Mouse (Mus musculus): ENCODE results near the gene Cdk5rap1. TPM values are rescaled to one million over a fixed set of nuclear protein-coding genes. Genes with fewer than 3 reads are reported as not detected.
A peak's percentile ranks its signal among the peaks of the same experiment; 100 is the strongest.
"Not testable (repeated sequence)": the region's sequence is repeated elsewhere in the genome, so short reads cannot be mapped to it uniquely, and the experiment has no call there.

Gene Cdk5rap1
- polyA plus RNA-seq, 1 experiment = 14.2 TPM

- TF ChIP-seq CTCF (IDR thresholded peaks at IDR 0.05; ENCODE audit: borderline replicate concordance, control insufficient read depth, extremely low read depth, insufficient read depth, low read length, poor library complexity) (no peak), POLR2A (IDR thresholded peaks at IDR 0.05; ENCODE audit: control insufficient read depth, extremely low read depth, insufficient read depth, low read length, poor library complexity) (no peak)
- no peaks in the 10 kb centered on the region for H3K27me3 ChIP-seq (ENCODE audit: control insufficient read depth, insufficient read depth, low read length)
- H3K27ac ChIP-seq (ENCODE audit: control insufficient read depth, insufficient read depth, low read length) = no peak overlapping the region
- H3K4me3 ChIP-seq (ENCODE audit: control insufficient read depth, insufficient read depth, low read length) = no peak overlapping the region
- no peaks in the 10 kb centered on the region for H3K36me3 ChIP-seq (ENCODE audit: control insufficient read depth, insufficient read depth, low read length)
- DNase-seq = no peak
- 89% methylated on average over 7 of the region's 7 CpGs for WGBS
- no peaks in the 10 kb centered on the region for H3K4me1 ChIP-seq (replicated peaks; ENCODE audit: control insufficient read depth, insufficient read depth, low read length)
These were observed 6.3 kb upstream of the Cdk5rap1 start for GRCm38 (mm10) chr2:154379103-154379502.

- Histone ChIP-seq H3K27ac (ENCODE audit: control insufficient read depth, insufficient read depth, low read length) (no peak overlapping the region), H3K36me3 (ENCODE audit: control insufficient read depth, insufficient read depth, low read length) (no peaks in the 10 kb centered on the region), H3K4me1 (replicated peaks; ENCODE audit: control insufficient read depth, insufficient read depth, low read length) (peaks cover 8% of the 10 kb centered on the region), H3K4me3 (ENCODE audit: control insufficient read depth, insufficient read depth, low read length) (no peak overlapping the region), H3K27me3 (ENCODE audit: control insufficient read depth, insufficient read depth, low read length) (no peaks in the 10 kb centered on the region)
- 91% methylated on average over 6 of the region's 6 CpGs for WGBS
- TF ChIP-seq CTCF (IDR thresholded peaks at IDR 0.05; ENCODE audit: borderline replicate concordance, control insufficient read depth, extremely low read depth, insufficient read depth, low read length, poor library complexity) = no peak
- no peak for TF ChIP-seq POLR2A (IDR thresholded peaks at IDR 0.05; ENCODE audit: control insufficient read depth, extremely low read depth, insufficient read depth, low read length, poor library complexity)
- no peak for DNase-seq
These were observed 2.2 kb upstream of the Cdk5rap1 start for GRCm38 (mm10) chr2:154374807-154375601.

DNA sequence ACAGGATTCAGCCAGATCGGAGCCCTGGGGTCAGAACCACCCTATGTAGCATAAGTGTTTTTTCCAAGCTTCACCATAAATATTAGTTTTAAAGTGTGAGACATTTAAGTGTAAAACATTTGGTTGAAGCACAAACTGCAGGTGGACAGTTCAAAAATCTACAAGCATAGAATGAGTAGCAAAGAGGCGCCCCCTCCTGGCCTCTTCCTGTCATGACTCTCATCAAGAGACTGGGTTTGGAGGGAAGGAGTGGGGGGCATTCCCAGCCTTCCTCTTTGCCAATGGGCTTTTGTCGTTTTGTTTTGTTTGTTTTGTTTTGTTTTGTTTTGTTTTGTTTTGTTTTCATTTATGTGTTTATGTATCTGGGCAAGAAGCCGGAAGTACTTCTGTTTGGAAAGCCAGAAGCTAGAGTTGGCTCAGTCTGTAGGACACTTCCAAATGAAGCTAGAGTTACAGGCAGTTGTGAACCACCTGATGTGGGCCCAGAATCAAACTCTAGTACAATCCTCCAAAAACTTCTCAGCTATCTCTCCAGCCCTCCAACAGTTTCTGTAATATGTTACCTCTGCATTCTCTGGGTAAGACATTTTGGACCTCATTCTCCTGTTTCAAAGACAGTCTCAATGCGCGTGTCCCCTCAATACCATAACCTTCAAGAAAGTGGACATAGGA is 1.3 kb upstream of the Cdk5rap1 start:
- H3K27ac ChIP-seq (ENCODE audit: control insufficient read depth, insufficient read depth, low read length) = no peak overlapping the region
- DNase-seq = peak; percentile 61
- H3K4me1 ChIP-seq (replicated peaks; ENCODE audit: control insufficient read depth, insufficient read depth, low read length) = peaks cover 8% of the 10 kb centered on the region
- TF ChIP-seq POLR2A (IDR thresholded peaks at IDR 0.05; ENCODE audit: control insufficient read depth, extremely low read depth, insufficient read depth, low read length, poor library complexity) (no peak), CTCF (IDR thresholded peaks at IDR 0.05; ENCODE audit: borderline replicate concordance, control insufficient read depth, extremely low read depth, insufficient read depth, low read length, poor library complexity) (no peak)
- H3K27me3 ChIP-seq (ENCODE audit: control insufficient read depth, insufficient read depth, low read length) = no peaks in the 10 kb centered on the region
- no peaks in the 10 kb centered on the region for H3K36me3 ChIP-seq (ENCODE audit: control insufficient read depth, insufficient read depth, low read length)
- WGBS = 59% methylated on average over 6 of the region's 6 CpGs
- no peak overlapping the region for H3K4me3 ChIP-seq (ENCODE audit: control insufficient read depth, insufficient read depth, low read length)

DNA sequence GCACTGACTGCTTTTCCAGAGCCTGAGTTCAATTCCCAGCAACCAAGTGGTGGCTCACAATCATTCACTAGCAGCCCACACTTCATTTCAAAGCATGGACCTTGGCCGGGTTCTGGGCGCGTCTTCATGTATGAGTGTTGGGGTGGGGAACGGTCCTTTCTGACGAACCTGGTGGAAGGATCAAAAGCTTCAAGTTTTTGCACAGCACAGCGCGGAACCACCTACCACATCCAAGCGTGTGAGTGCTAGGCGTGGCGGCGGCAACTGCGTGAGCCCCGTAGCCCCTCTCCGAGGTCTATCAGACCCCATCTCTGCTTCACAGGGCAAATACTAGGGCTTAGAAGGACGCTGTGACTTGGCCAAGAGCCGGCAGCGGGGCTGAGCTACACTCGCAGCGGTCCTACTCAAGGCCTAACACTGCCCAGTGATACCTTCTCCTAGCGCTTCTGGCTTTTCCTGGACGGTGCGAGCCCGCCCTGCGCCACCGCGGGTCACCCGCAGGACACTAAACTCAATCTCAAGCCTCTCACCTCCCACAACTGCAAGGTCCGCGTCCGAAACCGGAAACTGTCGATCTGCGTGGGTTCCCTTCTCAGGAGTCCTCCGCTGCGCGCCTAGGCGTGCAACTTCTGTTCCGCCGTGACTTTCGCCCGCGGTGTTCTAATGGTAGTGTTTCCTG is 520 bp downstream of the Cdk5rap1 start:
- Histone ChIP-seq H3K4me1 (replicated peaks; ENCODE audit: control insufficient read depth, insufficient read depth, low read length) (peaks cover 8% of the 10 kb centered on the region), H3K4me3 (ENCODE audit: control insufficient read depth, insufficient read depth, low read length) (peak overlapping the region; percentile 68), H3K36me3 (ENCODE audit: control insufficient read depth, insufficient read depth, low read length) (0 out of 2 replicates have a peak, but pooled peaks cover 1% of the 10 kb centered on the region), H3K27ac (ENCODE audit: control insufficient read depth, insufficient read depth, low read length) (0 out of 2 replicates have a peak overlapping the region, but pooled peaks have one; percentile 7), H3K27me3 (ENCODE audit: control insufficient read depth, insufficient read depth, low read length) (no peaks in the 10 kb centered on the region)
- peak; percentile 86 for DNase-seq
- peak; percentile 60; the same call in 1 of the 2 replicates for TF ChIP-seq POLR2A (IDR thresholded peaks at IDR 0.05; ENCODE audit: control insufficient read depth, extremely low read depth, insufficient read depth, low read length, poor library complexity)
- TF ChIP-seq CTCF (IDR thresholded peaks at IDR 0.05; ENCODE audit: borderline replicate concordance, control insufficient read depth, extremely low read depth, insufficient read depth, low read length, poor library complexity) = no peak
- under 1% methylated on average over 42 of the region's 42 CpGs for WGBS

DNA sequence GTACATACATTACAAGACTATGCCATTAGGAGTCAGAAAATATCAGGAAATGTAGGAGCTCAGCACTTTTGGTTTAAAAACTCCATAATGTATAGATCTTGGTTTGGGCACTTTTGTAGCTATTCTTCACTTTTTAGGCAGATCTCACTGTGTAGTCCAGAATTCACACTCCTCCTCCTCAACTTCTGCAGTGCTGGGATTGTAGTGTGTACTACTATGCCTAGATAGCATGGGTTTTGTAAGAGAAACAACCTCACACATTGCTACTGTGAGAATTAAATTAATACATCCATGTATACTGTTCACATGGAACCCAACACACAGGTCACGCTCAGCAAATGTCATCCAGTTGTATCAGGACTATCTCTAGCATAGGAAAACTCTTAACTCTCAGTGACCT is 5.3 kb downstream of the Cdk5rap1 start:
- Histone ChIP-seq H3K27ac (ENCODE audit: control insufficient read depth, insufficient read depth, low read length) (no peak overlapping the region), H3K4me3 (ENCODE audit: control insufficient read depth, insufficient read depth, low read length) (no peak overlapping the region), H3K4me1 (replicated peaks; ENCODE audit: control insufficient read depth, insufficient read depth, low read length) (peaks cover 2% of the 10 kb centered on the region; the same call in 1 of the 2 replicates), H3K27me3 (ENCODE audit: control insufficient read depth, insufficient read depth, low read length) (no peaks in the 10 kb centered on the region), H3K36me3 (ENCODE audit: control insufficient read depth, insufficient read depth, low read length) (peaks cover 26% of the 10 kb centered on the region)
- no peak for DNase-seq
- WGBS = 95% methylated on average over 1 of the region's 1 CpGs
- TF ChIP-seq CTCF (IDR thresholded peaks at IDR 0.05; ENCODE audit: borderline replicate concordance, control insufficient read depth, extremely low read depth, insufficient read depth, low read length, poor library complexity) = no peak
- no peak for TF ChIP-seq POLR2A (IDR thresholded peaks at IDR 0.05; ENCODE audit: control insufficient read depth, extremely low read depth, insufficient read depth, low read length, poor library complexity)

- Histone ChIP-seq H3K27ac (ENCODE audit: control insufficient read depth, insufficient read depth, low read length) (peak overlapping the region; percentile 81), H3K4me3 (ENCODE audit: control insufficient read depth, insufficient read depth, low read length) (peak overlapping the region; percentile 56)
- not testable (repeated sequence) for H3K27me3 ChIP-seq (ENCODE audit: control insufficient read depth, insufficient read depth, low read length); DNase-seq; H3K36me3 ChIP-seq (ENCODE audit: control insufficient read depth, insufficient read depth, low read length); H3K4me1 ChIP-seq (replicated peaks; ENCODE audit: control insufficient read depth, insufficient read depth, low read length)
- 65% methylated on average over 15 of the region's 19 CpGs for WGBS
These were observed 18.8 kb downstream of the Cdk5rap1 start for GRCm38 (mm10) chr2:154354000-154354425.
